Comparison of ENCODE assay signal across 37 mouse cellular contexts in genomic region chr15:84207327-84207726, GRCm38 (mm10). TPM values are rescaled to one million over a fixed set of nuclear protein-coding genes. Genes with fewer than 3 reads are reported as not detected.
"Had no signal": no experiment of that assay in that cellular context is flagged by ENCODE, and none has a peak within 500 bp of the region (broad histone marks: within the 10 kb centered on the region; RNA-seq: fewer than 3 reads in every experiment).

No protein-coding gene starts in this region.

- H3K4me1 ChIP-seq: lung, embryonic 15.5 days; neural tube, embryonic 12.5 days had no signal

- H3K9me3 ChIP-seq: limb, embryonic 10.5 days; limb, embryonic 12.5 days; limb, embryonic 13.5 days; limb, embryonic 15.5 days; liver, embryonic 13.5 days; liver, embryonic 15.5 days; lung, embryonic 15.5 days; megakaryocyte, embryonic 14.5 days; midbrain, embryonic 10.5 days; midbrain, embryonic 12.5 days; midbrain, embryonic 13.5 days; midbrain, embryonic 15.5 days; neural tube, embryonic 12.5 days had no signal

- H3K27ac ChIP-seq: left cerebral cortex, adult 2 months; limb, embryonic 10.5 days; limb, embryonic 12.5 days; limb, embryonic 13.5 days; limb, embryonic 15.5 days; liver, embryonic 14.5 days; liver, embryonic 15.5 days; lung, embryonic 15.5 days; macrophage; midbrain, embryonic 10.5 days; midbrain, embryonic 12.5 days; midbrain, embryonic 13.5 days; midbrain, embryonic 15.5 days; neural tube, embryonic 12.5 days had no signal

- H3K27me3 ChIP-seq: limb, embryonic 12.5 days; limb, embryonic 13.5 days; limb, embryonic 15.5 days; liver, embryonic 13.5 days; liver, embryonic 15.5 days; lung, embryonic 15.5 days; megakaryocyte, embryonic 14.5 days; midbrain, embryonic 12.5 days; midbrain, embryonic 13.5 days; midbrain, embryonic 15.5 days; neural tube, embryonic 12.5 days had no signal

- H3K4me2 ChIP-seq: limb, embryonic 12.5 days; limb, embryonic 13.5 days; limb, embryonic 15.5 days; liver, embryonic 11.5 days; liver, embryonic 13.5 days; liver, embryonic 15.5 days; lung, embryonic 14.5 days; lung, embryonic 15.5 days; midbrain, embryonic 11.5 days; midbrain, embryonic 12.5 days; midbrain, embryonic 13.5 days; midbrain, embryonic 15.5 days; neural tube, embryonic 12.5 days had no signal

- DNase-seq: left cerebral cortex, postnatal 4 days; liver, embryonic 13.5 days; liver, postnatal 0 days; lung, adult 18-20 months; lung, adult 2 months; lung, embryonic 14.5 days; lung, postnatal 10 days; lung, postnatal 14 days; lung, postnatal 36 days; lung, postnatal 4 days; midbrain, embryonic 14.5 days had no signal

- ATAC-seq: liver, postnatal 0 days; lung, postnatal 0 days; midbrain, embryonic 13.5 days; midbrain, embryonic 15.5 days; midbrain, embryonic 16.5 days had no signal

- H3K4me3 ChIP-seq: left cerebral cortex, adult 2 months; limb, embryonic 10.5 days; limb, embryonic 12.5 days; limb, embryonic 13.5 days; limb, embryonic 15.5 days; liver, embryonic 13.5 days; liver, embryonic 15.5 days; lung, embryonic 15.5 days; midbrain, embryonic 10.5 days; midbrain, embryonic 12.5 days; midbrain, embryonic 13.5 days; midbrain, embryonic 15.5 days; myocyte; neural tube, embryonic 12.5 days had no signal

- H3K9ac ChIP-seq: limb, embryonic 12.5 days; limb, embryonic 13.5 days; limb, embryonic 15.5 days; liver, embryonic 13.5 days; liver, embryonic 14.5 days; liver, embryonic 15.5 days; liver, postnatal 0 days; lung, embryonic 14.5 days; lung, embryonic 15.5 days; midbrain, embryonic 12.5 days; midbrain, embryonic 13.5 days; midbrain, embryonic 15.5 days; neural tube, embryonic 12.5 days had no signal

RNA-seq across cellular contexts. Expression of gene Pnpla3, which starts 39.7 kb away (rescaled TPM):
- total RNA-seq: megakaryocyte progenitor cell, adult 5-6 weeks; megakaryocyte, adult 5-6 weeks; megakaryocyte-erythroid progenitor cell, adult 5-6 weeks; monocyte, adult 5-6 weeks had no signal
- polyA plus RNA-seq: limb, embryonic 11.5 days; lung, embryonic 16.5 days; macrophage had no signal
